Mouse (Mus musculus) right cerebral cortex, postnatal 10 days (tissue): Measurements from ENCODE around the gene Pigo.
"Not testable (repeated sequence)": the region's sequence is repeated elsewhere in the genome, so short reads cannot be mapped to it uniquely, and the experiment has no call there.

Experiments used
- DNase-seq, 2 experiments: peaks; one replicate each; pipeline ENCODE4 v3.0.0; 2021; ENCODE audit warnings: low spot score in 2 of 2

Pigo gene

DNA sequence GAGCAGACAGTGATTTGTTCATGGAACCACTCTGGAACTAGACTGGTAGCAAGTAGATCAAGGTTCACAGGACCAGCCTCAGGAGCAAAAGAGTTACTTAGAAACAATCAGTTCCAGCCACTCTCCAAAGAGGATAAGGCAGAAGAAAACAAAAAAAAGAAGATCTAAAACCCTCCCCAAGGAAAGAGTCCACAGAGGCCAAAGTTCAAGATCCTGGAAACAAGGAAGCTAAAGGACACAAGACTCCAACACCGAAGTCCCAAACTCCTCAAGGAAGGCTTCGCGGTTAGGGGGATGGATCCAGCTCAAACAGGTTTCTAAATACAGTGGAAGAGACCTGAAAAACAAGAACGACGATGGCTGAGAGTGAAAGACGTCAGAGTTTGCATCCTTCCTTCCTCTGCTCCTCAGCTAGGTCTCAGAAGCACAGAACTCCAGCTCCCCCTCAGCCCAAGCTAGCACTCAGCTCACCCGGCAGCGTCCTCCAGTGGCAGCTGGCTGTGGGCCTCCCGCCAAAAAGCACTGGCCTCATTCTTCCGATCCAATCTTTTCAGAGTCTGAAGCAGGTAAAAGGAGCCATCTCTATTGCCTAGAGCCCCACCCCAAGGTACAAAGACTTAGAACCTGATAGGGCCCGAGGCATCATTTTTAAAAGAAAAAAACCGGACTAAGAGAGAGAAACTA, 22.7 kb downstream of the Pigo start:
- no peak for DNase-seq

GRCm38 (mm10) chr4:43001272-43001671, 24.3 kb downstream of the Pigo start:
- no peak for DNase-seq

GRCm38 (mm10) chr4:43000141-43000986, 25.3 kb downstream of the Pigo start, which contains the start of gene Vcp:
Gene Vcp (minus strand): TSS chr4:43000507.
- DNase-seq = peak; percentile 100

- DNase-seq = peak; percentile 78 to 80
Measured at GRCm38 (mm10) chr4:42999451-43000140, 26.0 kb downstream of the Pigo start.

DNA sequence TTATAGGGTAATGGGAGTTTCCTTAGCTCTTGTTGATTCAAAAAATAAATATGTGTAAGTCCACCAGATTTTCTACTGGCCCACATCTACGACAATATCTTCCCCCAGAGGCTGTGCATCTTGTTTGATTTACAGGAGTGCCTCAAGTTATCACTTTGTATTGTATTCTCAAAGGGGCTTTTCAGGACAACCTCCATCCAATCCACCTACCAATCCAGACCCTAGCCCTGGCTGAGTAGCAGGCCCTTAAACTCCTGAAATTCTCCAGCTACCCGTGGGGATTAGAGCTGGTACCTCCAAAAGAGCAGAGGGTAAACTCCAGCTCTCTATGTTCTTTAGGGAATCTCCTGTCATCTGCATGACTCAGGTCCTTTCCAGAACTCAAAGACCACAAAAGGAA, 27.6 kb downstream of the Pigo start:
- DNase-seq = no peak

GRCm38 (mm10) chr4:42988296-42988695, 37.3 kb downstream of the Pigo start:
- DNase-seq = no peak

GRCm38 (mm10) chr4:42980467-42980866, 45.2 kb downstream of the Pigo start:
- not testable (repeated sequence) for DNase-seq

- no peak for DNase-seq
Measured at GRCm38 (mm10) chr4:42978062-42978461, 47.6 kb downstream of the Pigo start.

DNA sequence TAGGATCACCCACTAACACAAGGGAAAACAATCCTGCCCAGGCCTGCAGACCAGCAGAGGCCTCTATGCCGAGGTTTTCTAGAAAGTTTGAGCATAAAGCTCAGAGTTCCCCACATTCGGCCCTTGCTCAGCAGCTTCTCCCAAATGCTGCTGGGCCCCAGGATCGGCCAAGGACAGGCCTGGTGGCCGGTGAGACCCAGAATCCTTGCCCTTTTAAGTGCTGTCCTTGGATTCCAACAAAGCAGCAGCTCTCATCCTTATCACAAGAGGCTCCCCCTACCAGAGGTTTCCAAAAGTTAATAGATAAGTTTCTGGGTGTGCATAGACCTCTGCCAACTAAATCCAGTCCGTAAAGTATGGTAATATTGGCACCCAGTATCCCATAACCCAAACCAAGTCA, 51.8 kb downstream of the Pigo start:
- DNase-seq = no peak

DNA sequence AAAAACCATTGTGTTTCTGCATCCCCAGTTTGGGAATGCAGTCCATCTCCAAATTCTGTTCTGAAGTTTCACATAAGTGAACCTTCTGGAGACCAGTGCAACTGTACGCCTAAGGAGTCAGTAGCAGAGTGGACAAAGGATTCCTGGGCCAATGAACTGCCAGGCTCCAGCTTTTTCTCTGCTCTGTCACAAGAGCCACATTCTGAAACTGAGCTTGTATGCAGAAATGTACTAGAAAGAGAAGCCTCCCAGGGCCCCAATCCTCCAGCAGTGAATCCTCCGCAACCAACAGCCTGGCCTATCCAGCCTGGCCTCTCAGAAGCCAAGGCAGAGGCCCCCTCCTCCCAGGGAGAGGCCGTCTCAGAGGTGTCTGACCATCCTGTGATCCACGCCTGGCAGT, 52.7 kb downstream of the Pigo start:
- no peak for DNase-seq

- no peak for DNase-seq
Measured at GRCm38 (mm10) chr4:42969304-42969703, 56.3 kb downstream of the Pigo start, which contains the start of gene 1700022I11Rik. Gene 1700022I11Rik (plus strand): TSS chr4:42969604.
